Mouse (Mus musculus) lung, embryonic 15.5 days (tissue): ENCODE data around the gene Pla2g1b. TPM values are rescaled to one million over a fixed set of nuclear protein-coding genes. Genes with fewer than 3 reads are reported as not detected.
A peak's percentile ranks its signal among the peaks of the same experiment; 100 is the strongest.
"Not testable (repeated sequence)": the region's sequence is repeated elsewhere in the genome, so short reads cannot be mapped to it uniquely, and the experiment has no call there.

Experiments
- ATAC-seq: fragments of 200-750 bp; cut with Nextera tagmentation; 2 replicates; pipeline ENCODE4 v1.8.0; 2017; ENCODE audit warnings: moderate number of reproducible peaks, borderline replicate concordance; ENCODE audit not compliant: low FRiP score, low TSS enrichment; ENCODE audit errors: extremely low read depth
- H3K27ac ChIP-seq: fragments of 300-500 bp; sonication (generic); 2 replicates; pipeline ENCODE4 v1.5.1; 2015; ENCODE audit warnings: moderate library complexity, mild to moderate bottlenecking, inconsistent platforms
- H3K27me3 ChIP-seq: fragments of 300-500 bp; sonication (generic); 2 replicates; pipeline ENCODE4 v1.6.1; 2015; ENCODE audit warnings: inconsistent platforms
- H3K36me3 ChIP-seq: fragments of 300-500 bp; sonication (generic); 2 replicates; pipeline ENCODE4 v1.6.1; 2015; ENCODE audit warnings: inconsistent platforms
- H3K4me1 ChIP-seq: fragments of 300-500 bp; sonication (generic); 2 replicates; pipeline ENCODE4 v1.6.1; 2015; ENCODE audit warnings: inconsistent platforms
- H3K4me2 ChIP-seq: fragments of 300-500 bp; sonication (generic); 2 replicates; pipeline ENCODE4 v1.6.1; 2015; ENCODE audit warnings: inconsistent platforms, mild to moderate bottlenecking, moderate library complexity
- H3K4me3 ChIP-seq: fragments of 300-500 bp; sonication (generic); 2 replicates; pipeline ENCODE4 v1.5.1; 2015; ENCODE audit warnings: mild to moderate bottlenecking, inconsistent platforms
- H3K9ac ChIP-seq: fragments of 300-500 bp; sonication (generic); 2 replicates; pipeline ENCODE4 v1.6.1; 2015; ENCODE audit warnings: inconsistent platforms
- H3K9me3 ChIP-seq: fragments of 300-500 bp; sonication (generic); 2 replicates; pipeline ENCODE4 v1.6.1; 2016; ENCODE audit warnings: inconsistent platforms
- WGBS: fragments of 180-500 bp; shearing (Covaris S2); methylation state at CpG from one replicate; pipeline ENCODE4 v1.1.7; 2015; 5-methylcytosine and 5-hydroxymethylcytosine counted together
- polyA plus RNA-seq: library from polyadenylated mRNA; unstranded; fragments of >200 nt; fragmentation: Nextera tagmentation; extraction: Ambion mirVana; gene quantifications from 2 replicates; pipeline ENCODE4 v1.2.1, GENCODE M21; 2015

Pla2g1b gene
- polyA plus RNA-seq, 1 experiment from 2014 or later: 7.0 TPM

GRCm38 (mm10) chr5:115487942-115488580 is 22.0 kb downstream of the Pla2g1b start:
- no peaks in the 10 kb centered on the region for H3K9me3 ChIP-seq
- H3K4me1 ChIP-seq: peaks cover 36% of the 10 kb centered on the region
- no peaks in the 10 kb centered on the region for H3K36me3 ChIP-seq
- no peak overlapping the region for H3K27ac ChIP-seq
- no peak overlapping the region for H3K4me3 ChIP-seq
- H3K9ac ChIP-seq: no peak overlapping the region
- H3K4me2 ChIP-seq: no peak overlapping the region
- WGBS: 69% methylated on average over 9 of the region's 9 CpGs
- H3K27me3 ChIP-seq: no peaks in the 10 kb centered on the region
- no peak for ATAC-seq

DNA sequence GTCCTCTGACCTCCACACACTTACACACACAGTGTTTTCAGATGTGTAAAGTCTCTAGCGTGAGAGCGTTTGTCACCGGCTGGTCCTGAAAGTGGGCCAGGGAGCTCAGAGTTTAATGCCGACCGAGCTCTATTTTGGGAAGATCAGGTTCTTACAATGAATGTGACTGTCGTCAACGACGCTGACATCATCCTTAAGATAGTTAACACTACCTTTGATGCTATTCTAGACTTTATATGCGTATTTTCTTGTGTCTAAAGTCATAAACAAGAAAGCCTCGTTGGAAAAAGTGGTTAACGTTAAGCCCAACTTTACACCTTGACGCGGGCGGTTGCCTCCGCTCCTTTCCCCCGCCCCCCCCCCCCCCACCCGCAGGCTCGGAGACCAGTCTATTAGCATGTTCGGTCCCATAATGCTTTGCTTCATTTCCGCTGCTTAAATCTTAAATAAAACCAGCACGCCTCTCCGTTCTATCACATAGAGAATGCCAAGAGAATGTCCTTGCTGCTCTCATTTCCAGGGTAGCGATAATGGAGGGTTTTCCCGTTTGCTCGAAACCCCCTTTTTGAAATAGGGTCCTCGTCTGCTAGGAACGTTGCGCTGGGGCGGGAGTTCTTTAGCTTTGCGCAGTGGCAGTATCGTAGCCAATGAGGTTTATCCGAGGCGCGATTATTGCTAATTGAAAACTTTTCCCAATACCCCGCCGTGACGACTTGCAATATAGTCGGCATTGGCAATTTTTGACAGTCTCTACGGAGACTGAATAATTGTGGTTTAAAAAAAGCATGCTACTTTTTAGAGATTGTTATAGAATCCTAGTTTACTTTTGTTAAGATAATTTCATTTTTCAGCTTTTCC is 23.0 kb downstream of the Pla2g1b start:
- Histone ChIP-seq H3K27me3 (no peaks in the 10 kb centered on the region), H3K36me3 (no peaks in the 10 kb centered on the region), H3K27ac (peak overlapping the region; percentile 100), H3K9ac (peak overlapping the region; percentile 44), H3K4me1 (peaks cover 46% of the 10 kb centered on the region), H3K4me2 (peak overlapping the region; percentile 60), H3K4me3 (peak overlapping the region; percentile 34), H3K9me3 (no peaks in the 10 kb centered on the region)
- WGBS: under 1% methylated on average over 39 of the region's 39 CpGs
- peak; percentile 68 for ATAC-seq

DNA sequence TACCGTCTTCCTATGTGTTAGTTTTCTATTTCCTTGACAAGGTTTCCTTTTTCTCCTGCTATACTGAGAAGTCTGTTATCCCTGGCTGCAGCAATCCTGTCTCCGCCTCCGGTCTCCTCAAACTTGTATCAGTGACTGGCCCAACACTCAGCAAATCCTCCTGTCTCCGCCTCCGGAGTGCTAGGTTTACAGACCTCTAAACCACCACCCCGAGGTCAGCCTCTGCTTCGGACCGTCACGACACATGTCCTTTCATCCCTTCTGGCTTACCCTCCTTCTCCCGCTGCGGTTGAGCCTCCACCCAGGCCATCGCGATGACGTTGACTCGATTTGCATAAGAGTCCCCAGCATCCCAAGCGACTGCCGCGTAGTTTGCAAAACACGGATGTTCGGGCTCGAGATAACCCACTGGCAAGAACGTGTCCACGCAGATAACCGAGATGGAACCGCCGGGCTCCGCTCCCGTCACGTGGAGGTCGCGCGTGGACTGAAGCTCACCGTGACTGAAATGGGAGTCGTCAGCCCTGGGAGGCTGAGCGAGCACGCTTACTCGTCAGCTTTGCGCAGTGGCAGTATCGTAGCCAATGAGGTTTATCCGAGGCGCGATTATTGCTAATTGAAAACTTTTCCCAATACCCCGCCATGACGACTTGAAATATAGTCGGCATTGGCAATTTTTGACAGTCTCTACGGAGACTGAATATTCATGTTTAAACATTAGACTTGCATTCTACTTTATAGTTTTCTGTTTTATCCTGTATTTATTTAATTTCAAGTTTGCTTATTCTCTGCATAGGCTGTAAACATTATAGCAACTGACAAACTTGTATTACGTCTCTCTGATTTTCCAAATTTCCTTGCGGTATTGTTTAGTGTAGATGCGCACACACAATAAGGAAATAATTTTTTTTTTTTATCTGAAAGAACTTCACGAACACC is 23.9 kb downstream of the Pla2g1b start:
- Histone ChIP-seq H3K9me3 (no peaks in the 10 kb centered on the region), H3K9ac (peak overlapping the region; percentile 73), H3K4me2 (peak overlapping the region; percentile 60), H3K27me3 (no peaks in the 10 kb centered on the region), H3K4me1 (peaks cover 46% of the 10 kb centered on the region), H3K4me3 (peak overlapping the region; percentile 34), H3K27ac (peak overlapping the region; percentile 100), H3K36me3 (no peaks in the 10 kb centered on the region)
- under 1% methylated on average over 50 of the region's 50 CpGs for WGBS
- peak; percentile 76 for ATAC-seq

DNA sequence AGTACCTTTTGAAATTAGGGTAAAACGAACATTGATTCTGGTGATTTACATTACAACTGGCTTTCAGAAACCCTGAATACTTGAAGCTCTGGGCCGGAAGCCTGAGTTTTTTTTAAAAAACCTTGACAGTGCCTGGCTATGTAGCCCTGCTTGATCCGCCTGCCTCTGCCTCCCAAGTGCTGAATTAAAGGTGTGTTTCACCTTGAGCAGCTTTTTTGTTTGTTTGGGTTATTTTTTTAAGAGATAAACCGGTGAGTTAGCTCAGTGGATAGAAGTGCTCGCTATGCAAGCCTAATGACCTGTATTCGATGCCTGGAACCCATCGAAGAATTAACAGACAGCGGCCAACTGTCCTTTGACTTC is 24.6 kb downstream of the Pla2g1b start:
- peak overlapping the region; percentile 100 for H3K27ac ChIP-seq
- H3K9ac ChIP-seq: peak overlapping the region; percentile 27; the same call in 1 of the 2 replicates
- peak overlapping the region; percentile 60 for H3K4me2 ChIP-seq
- WGBS: 8% methylated on average over 8 of the region's 8 CpGs
- H3K36me3 ChIP-seq: no peaks in the 10 kb centered on the region
- no peaks in the 10 kb centered on the region for H3K27me3 ChIP-seq
- peaks cover 45% of the 10 kb centered on the region for H3K4me1 ChIP-seq
- no peak overlapping the region for H3K4me3 ChIP-seq
- H3K9me3 ChIP-seq: no peaks in the 10 kb centered on the region
- no peak for ATAC-seq

GRCm38 (mm10) chr5:115491076-115491475 is 25.0 kb downstream of the Pla2g1b start:
- Histone ChIP-seq H3K9me3 (no peaks in the 10 kb centered on the region), H3K27ac (no peak overlapping the region), H3K4me1 (peaks cover 45% of the 10 kb centered on the region), H3K4me3 (no peak overlapping the region), H3K9ac (no peak overlapping the region), H3K27me3 (no peaks in the 10 kb centered on the region), H3K36me3 (no peaks in the 10 kb centered on the region), H3K4me2 (peak overlapping the region; percentile 60)
- WGBS: 26% methylated on average over 5 of the region's 5 CpGs
- ATAC-seq: no peak

DNA sequence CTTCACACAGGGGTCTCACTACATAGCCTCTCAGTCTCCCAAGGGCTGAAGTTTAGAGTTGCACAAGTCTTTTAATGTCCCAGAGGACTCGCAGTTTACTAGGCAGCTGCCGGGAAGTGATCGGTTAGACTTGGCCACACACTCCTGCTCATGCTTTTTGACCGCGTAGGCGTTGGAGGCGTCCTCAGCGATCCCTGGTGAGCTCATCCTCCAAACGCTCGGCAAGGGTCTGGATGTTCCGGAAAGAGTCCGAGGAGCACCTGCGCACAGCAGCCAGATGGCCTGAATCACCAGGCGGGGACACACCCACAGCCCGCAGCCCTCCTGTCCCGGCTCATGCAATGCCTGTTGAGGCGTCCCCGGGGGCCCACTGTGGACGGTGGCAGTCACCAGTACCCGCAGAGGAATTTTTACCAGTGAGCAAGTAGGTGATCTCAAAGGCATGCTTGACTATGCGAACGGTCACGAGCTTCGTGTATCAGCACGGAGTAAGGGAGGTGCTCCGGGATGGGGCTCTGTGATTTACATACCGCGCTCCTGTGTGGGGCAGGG is 25.8 kb downstream of the Pla2g1b start:
- ATAC-seq: peak; percentile 5; the same call in 1 of the 2 replicates
- Histone ChIP-seq H3K27ac (peak overlapping the region; percentile 38), H3K36me3 (no peaks in the 10 kb centered on the region), H3K4me2 (peak overlapping the region; percentile 60), H3K9me3 (no peaks in the 10 kb centered on the region), H3K4me3 (peak overlapping the region; percentile 19), H3K4me1 (peaks cover 45% of the 10 kb centered on the region), H3K27me3 (no peaks in the 10 kb centered on the region), H3K9ac (0 out of 2 replicates have a peak overlapping the region, but pooled peaks have one; percentile 20)
- WGBS: 2% methylated on average over 28 of the region's 28 CpGs

DNA sequence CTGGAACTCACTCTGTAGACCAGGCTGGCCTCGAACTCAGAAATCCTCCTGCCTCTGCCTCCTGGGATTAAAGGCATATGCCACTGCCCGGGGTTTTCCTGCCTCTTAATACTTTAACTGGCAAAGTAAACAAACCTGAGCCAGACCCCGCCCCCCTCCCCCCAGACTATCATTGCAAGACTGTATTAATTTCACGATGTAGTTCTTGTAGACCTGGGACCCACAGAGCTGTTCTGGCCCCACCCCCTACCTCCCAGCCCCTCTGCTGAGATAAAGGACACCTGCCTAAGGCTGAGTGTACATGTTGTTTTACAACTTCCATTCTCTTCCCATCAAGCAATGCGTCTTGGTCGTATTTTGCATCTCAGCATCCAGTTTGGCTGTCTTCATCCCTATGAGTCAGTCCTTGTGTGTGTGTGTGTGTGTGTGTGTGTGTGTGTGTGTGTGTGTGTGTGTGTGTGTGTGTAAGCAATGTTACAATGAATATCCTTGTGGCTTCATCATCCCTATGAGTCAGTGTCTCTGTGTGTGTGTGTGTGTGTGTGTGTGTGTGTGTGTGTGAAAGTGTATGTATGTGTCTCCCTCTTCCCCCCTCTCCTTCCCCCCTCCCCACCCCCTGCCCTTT is 26.8 kb downstream of the Pla2g1b start:
- Histone ChIP-seq H3K9ac (no peak overlapping the region), H3K4me1 (peaks cover 45% of the 10 kb centered on the region), H3K27me3 (no peaks in the 10 kb centered on the region), H3K36me3 (no peaks in the 10 kb centered on the region), H3K27ac (peak overlapping the region; percentile 81), H3K9me3 (no peaks in the 10 kb centered on the region), H3K4me3 (no peak overlapping the region), H3K4me2 (no peak overlapping the region)
- no peak for ATAC-seq
- WGBS: 64% methylated on average over 6 of the region's 6 CpGs

GRCm38 (mm10) chr5:115493441-115493840 is 27.4 kb downstream of the Pla2g1b start:
- H3K9ac ChIP-seq: peak overlapping the region; percentile 22; the same call in 1 of the 2 replicates
- H3K4me3 ChIP-seq: no peak overlapping the region
- WGBS: 22% methylated on average over 5 of the region's 5 CpGs
- ATAC-seq: no peak
- H3K27ac ChIP-seq: peak overlapping the region; percentile 81
- H3K4me1 ChIP-seq: peaks cover 44% of the 10 kb centered on the region
- H3K4me2 ChIP-seq: no peak overlapping the region
- no peaks in the 10 kb centered on the region for H3K27me3 ChIP-seq
- H3K9me3 ChIP-seq: no peaks in the 10 kb centered on the region
- no peaks in the 10 kb centered on the region for H3K36me3 ChIP-seq

GRCm38 (mm10) chr5:115495618-115496017 is 29.6 kb downstream of the Pla2g1b start:
- H3K27me3 ChIP-seq, H3K9ac ChIP-seq, H3K4me2 ChIP-seq, H3K9me3 ChIP-seq, H3K36me3 ChIP-seq, H3K4me3 ChIP-seq, H3K27ac ChIP-seq, ATAC-seq: not testable (repeated sequence)
- 81% methylated on average over 3 of the region's 3 CpGs for WGBS
- H3K4me1 ChIP-seq: peaks cover 38% of the 10 kb centered on the region

DNA sequence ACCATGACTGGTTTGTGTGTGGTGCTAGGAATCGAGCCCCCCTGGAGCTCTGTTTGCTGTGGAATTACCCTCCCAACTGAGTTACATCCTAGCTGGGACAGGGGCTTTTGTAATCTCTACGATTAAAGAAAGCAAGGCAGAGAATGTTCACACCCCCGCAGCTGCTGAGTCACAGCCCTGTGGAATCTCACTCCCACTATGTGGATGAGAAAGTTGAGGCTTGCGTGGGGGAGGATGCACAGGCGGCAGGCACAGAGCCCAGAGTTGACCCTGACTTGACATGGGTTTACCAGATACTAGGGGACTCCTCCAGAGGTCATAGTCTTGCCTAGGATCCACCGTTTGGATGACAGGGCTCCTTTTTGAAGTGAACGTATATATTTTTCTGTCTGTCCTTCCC is 31.0 kb downstream of the Pla2g1b start:
- H3K9me3 ChIP-seq: no peaks in the 10 kb centered on the region
- no peaks in the 10 kb centered on the region for H3K36me3 ChIP-seq
- H3K27ac ChIP-seq: no peak overlapping the region
- no peak overlapping the region for H3K9ac ChIP-seq
- H3K27me3 ChIP-seq: no peaks in the 10 kb centered on the region
- peaks cover 24% of the 10 kb centered on the region for H3K4me1 ChIP-seq
- no peak overlapping the region for H3K4me3 ChIP-seq
- 59% methylated on average over 7 of the region's 7 CpGs for WGBS
- ATAC-seq: no peak
- H3K4me2 ChIP-seq: no peak overlapping the region
